Comparison of ENCODE assay signal across 10 mouse cellular contexts in genomic region chr3:106000707-106001375, GRCm38 (mm10). TPM values are rescaled to one million over a fixed set of nuclear protein-coding genes. Genes with fewer than 3 reads are reported as not detected.
DNase-seq lines count a peak whose midpoint lies in the region; ATAC-seq lines count a peak whose summit lies in the region.
"Had no signal": no experiment of that assay in that cellular context is flagged by ENCODE, and none has a peak within 500 bp of the region (broad histone marks: within the 10 kb centered on the region; RNA-seq: fewer than 3 reads in every experiment).

No protein-coding gene starts in this region.

- peak overlapping the region; percentile 26 for H3K4me2 ChIP-seq in liver, embryonic 11.5 days
- peak overlapping the region; percentile 46 for H3K4me2 ChIP-seq in neural tube, embryonic 13.5 days

- no peak overlapping the region for H3K4me3 ChIP-seq in liver, embryonic 11.5 days (ENCODE audit: low read depth, low read length)
- H3K4me3 ChIP-seq in embryonic facial prominence, embryonic 10.5 days = peak overlapping the region; percentile 45
- H3K4me3 ChIP-seq in neural tube, embryonic 13.5 days = peak overlapping the region; percentile 17

- H3K36me3 ChIP-seq in liver, embryonic 11.5 days (ENCODE audit: control insufficient read depth, insufficient read depth, low read length) = no peaks in the 10 kb centered on the region
- no peaks in the 10 kb centered on the region for H3K36me3 ChIP-seq in embryonic facial prominence, embryonic 10.5 days (replicated peaks)
- H3K36me3 ChIP-seq in neural tube, embryonic 13.5 days = no peaks in the 10 kb centered on the region

- no peaks in the 10 kb centered on the region for H3K4me1 ChIP-seq in liver, embryonic 11.5 days (replicated peaks; ENCODE audit: control insufficient read depth, insufficient read depth, low read length)
- H3K4me1 ChIP-seq in embryonic facial prominence, embryonic 10.5 days = peaks cover 10% of the 10 kb centered on the region
- peaks cover 9% of the 10 kb centered on the region; the same call in 1 of the 2 replicates for H3K4me1 ChIP-seq in neural tube, embryonic 13.5 days (replicated peaks)

- ATAC-seq in liver, embryonic 11.5 days (replicated peaks; ENCODE audit: low FRiP score) = no peak
- no peak for ATAC-seq in neural tube, embryonic 13.5 days (ENCODE audit: low read depth)

- no peak overlapping the region for H3K9ac ChIP-seq in liver, embryonic 11.5 days (ENCODE audit: low read depth, low read length)
- H3K9ac ChIP-seq in neural tube, embryonic 13.5 days = peak overlapping the region; percentile 23; the same call in 1 of the 2 replicates

- 20% methylated on average over 11 of the region's 11 CpGs for WGBS in liver, embryonic 11.5 days
- 20% methylated on average over 11 of the region's 11 CpGs for WGBS in embryonic facial prominence, embryonic 10.5 days
- WGBS in neural tube, embryonic 13.5 days = 21% methylated on average over 11 of the region's 11 CpGs

- DNase-seq in liver, embryonic 11.5 days (ENCODE audit: low spot score) = no peak
- no peak for DNase-seq in liver
- DNase-seq in embryonic facial prominence, embryonic 10.5 days (ENCODE audit: low spot score) = no peak
- peak; percentile 70 for DNase-seq in induced T-regulatory cell, adult 2 months (ENCODE audit: low read depth)
- no peak for DNase-seq in urinary bladder, postnatal 36 days (ENCODE audit: low spot score in 2 of 2)
- no peak for DNase-seq in embryo, embryonic 9.5 days (ENCODE audit: extremely low spot score)
- no peak for DNase-seq in cerebellum, postnatal 25 days
- DNase-seq: adrenal gland, postnatal 25 days had no signal

- H3K27me3 ChIP-seq in liver, embryonic 11.5 days (replicated peaks; ENCODE audit: control insufficient read depth, insufficient read depth, low read length) = no peaks in the 10 kb centered on the region
- no peaks in the 10 kb centered on the region for H3K27me3 ChIP-seq in embryonic facial prominence, embryonic 10.5 days (replicated peaks; ENCODE audit: low read depth, poor library complexity, severe bottlenecking)
- no peaks in the 10 kb centered on the region; the same call in 1 of the 2 replicates for H3K27me3 ChIP-seq in neural tube, embryonic 13.5 days

- H3K9me3 ChIP-seq in liver, embryonic 11.5 days (ENCODE audit: control insufficient read depth, low read length) = no peaks in the 10 kb centered on the region
- no peaks in the 10 kb centered on the region for H3K9me3 ChIP-seq in embryonic facial prominence, embryonic 10.5 days
- H3K9me3 ChIP-seq in neural tube, embryonic 13.5 days = no peaks in the 10 kb centered on the region

- no peak overlapping the region for H3K27ac ChIP-seq in liver, embryonic 11.5 days (ENCODE audit: low read depth, low read length)
- no peak overlapping the region for H3K27ac ChIP-seq in embryonic facial prominence, embryonic 10.5 days (replicated peaks)
- no peak overlapping the region for H3K27ac ChIP-seq in neural tube, embryonic 13.5 days (replicated peaks)

RNA-seq across cellular contexts. Expression of gene Pifo, which starts 13.6 kb away (rescaled TPM):
- polyA plus RNA-seq in liver, embryonic 11.5 days (2014; fragmentation: Nextera tagmentation; extraction: Ambion mirVana) = not detected in 2 replicates
- polyA plus RNA-seq in embryonic facial prominence, embryonic 10.5 days (2016; fragmentation: Nextera tagmentation; extraction: Ambion mirVana) = 0.21 and 0.79 TPM in 2 replicates
- polyA plus RNA-seq in neural tube, embryonic 13.5 days (2015; fragmentation: Nextera tagmentation; extraction: Ambion mirVana) = 0.52 and 1.5 TPM in 2 replicates
- polyA plus RNA-seq: large intestine, adult 2 months had no signal

RNA-seq across cellular contexts. Expression of gene Ovgp1, which starts 27.3 kb away (rescaled TPM):
- 1.0 and 1.7 TPM in 2 replicates for polyA plus RNA-seq in liver, embryonic 11.5 days (2014; fragmentation: Nextera tagmentation; extraction: Ambion mirVana)
- 2.0 and 2.7 TPM in 2 replicates for polyA plus RNA-seq in embryonic facial prominence, embryonic 10.5 days (2016; fragmentation: Nextera tagmentation; extraction: Ambion mirVana)
- polyA plus RNA-seq in neural tube, embryonic 13.5 days (2015; fragmentation: Nextera tagmentation; extraction: Ambion mirVana) = 3.1 and 4.1 TPM in 2 replicates

RNA-seq across cellular contexts. Expression of gene Chil5, which starts 31.8 kb away (rescaled TPM):
- not detected in 2 replicates for polyA plus RNA-seq in liver, embryonic 11.5 days (2014; fragmentation: Nextera tagmentation; extraction: Ambion mirVana)
- polyA plus RNA-seq in embryonic facial prominence, embryonic 10.5 days (2016; fragmentation: Nextera tagmentation; extraction: Ambion mirVana) = not detected in 2 replicates
- polyA plus RNA-seq in neural tube, embryonic 13.5 days (2015; fragmentation: Nextera tagmentation; extraction: Ambion mirVana) = not detected in 2 replicates

RNA-seq across cellular contexts. Expression of gene Atp5f1, which starts 40.9 kb away (rescaled TPM):
- 499 and 512 TPM in 2 replicates for polyA plus RNA-seq in liver, embryonic 11.5 days (2014; fragmentation: Nextera tagmentation; extraction: Ambion mirVana)
- polyA plus RNA-seq in embryonic facial prominence, embryonic 10.5 days (2016; fragmentation: Nextera tagmentation; extraction: Ambion mirVana) = 459 and 473 TPM in 2 replicates
- 612 and 654 TPM in 2 replicates for polyA plus RNA-seq in neural tube, embryonic 13.5 days (2015; fragmentation: Nextera tagmentation; extraction: Ambion mirVana)

RNA-seq across cellular contexts. Expression of gene Wdr77, which starts 41.7 kb away (rescaled TPM):
- 154 and 167 TPM in 2 replicates for polyA plus RNA-seq in liver, embryonic 11.5 days (2014; fragmentation: Nextera tagmentation; extraction: Ambion mirVana)
- 180 and 193 TPM in 2 replicates for polyA plus RNA-seq in embryonic facial prominence, embryonic 10.5 days (2016; fragmentation: Nextera tagmentation; extraction: Ambion mirVana)
- 89.3 and 94.1 TPM in 2 replicates for polyA plus RNA-seq in neural tube, embryonic 13.5 days (2015; fragmentation: Nextera tagmentation; extraction: Ambion mirVana)
